Mouse (Mus musculus) left cerebral cortex, adult 8-10 months (tissue): ENCODE measurements around the gene Shisal1. TPM values are rescaled to one million over a fixed set of nuclear protein-coding genes. Genes with fewer than 3 reads are reported as not detected.
A peak's percentile ranks its signal among the peaks of the same experiment; 100 is the strongest.

Experiments used
- DNase-seq, 2 experiments: peaks; one replicate each; pipeline ENCODE4 v3.0.0; 2022; ENCODE audit warnings: low spot score in 2 of 2
- total RNA-seq, 4 experiments: library from RNA; stranded (reverse); gene quantifications; 2 replicates each; pipeline ENCODE4 v1.2.4; 2022

Shisal1 gene
- total RNA-seq: 10 to 100 TPM; 32.4 to 39.4 (median 37.7) TPM

DNA sequence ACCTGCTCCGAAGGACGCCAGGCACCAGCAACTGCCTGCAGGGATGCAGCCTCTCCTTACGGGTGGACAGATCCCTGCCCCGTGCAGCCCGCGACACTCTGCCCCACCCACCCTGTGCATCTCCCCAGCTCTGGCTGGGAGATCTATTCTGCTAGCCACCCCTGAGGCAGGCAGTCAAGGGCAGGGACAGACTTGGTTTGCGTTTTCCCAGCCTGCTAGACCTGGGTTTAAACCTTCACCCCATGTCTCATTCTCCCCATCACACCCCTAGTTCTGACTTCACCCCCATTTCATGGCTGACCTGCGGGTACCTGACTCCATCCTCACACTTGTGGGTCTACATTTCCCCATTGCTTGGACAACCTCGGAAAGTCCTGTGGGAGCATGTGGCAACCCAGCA lies at the start of gene Shisal1:
TSS of gene Shisal1 (minus strand) at position 101 of the 400 bp plus-strand sequence.
- no peak for DNase-seq

- no peak for DNase-seq
Measured at GRCm38 (mm10) chr15:84490486-84490885, 43.6 kb upstream of the Shisal1 start.

DNA sequence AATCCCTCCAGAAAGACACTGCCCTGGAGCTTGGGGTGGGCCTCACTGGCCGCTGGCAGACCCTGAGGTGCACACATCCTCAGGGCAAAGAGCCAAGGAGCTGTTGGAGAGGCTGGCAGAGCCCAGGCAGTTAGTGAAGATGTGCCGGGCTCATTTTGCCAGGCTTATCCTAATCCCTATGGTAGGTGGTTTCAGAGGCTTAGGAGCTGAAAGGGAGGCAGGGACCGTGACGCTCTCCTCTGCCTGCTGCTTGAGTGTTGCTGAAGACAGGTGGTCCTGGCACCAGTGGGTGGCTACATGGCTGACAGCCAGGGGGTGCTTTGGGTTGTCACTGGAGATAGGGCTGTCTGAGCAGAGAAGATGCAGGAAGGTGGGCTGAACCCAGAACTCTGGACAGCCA lies 37.4 kb upstream of the Shisal1 start:
- no peak for DNase-seq

GRCm38 (mm10) chr15:84483622-84484021 lies 36.7 kb upstream of the Shisal1 start:
- DNase-seq: no peak

- no peak for DNase-seq
Measured at GRCm38 (mm10) chr15:84481259-84481877, 34.5 kb upstream of the Shisal1 start.

GRCm38 (mm10) chr15:84469391-84469790 lies 22.5 kb upstream of the Shisal1 start:
- no peak for DNase-seq

DNA sequence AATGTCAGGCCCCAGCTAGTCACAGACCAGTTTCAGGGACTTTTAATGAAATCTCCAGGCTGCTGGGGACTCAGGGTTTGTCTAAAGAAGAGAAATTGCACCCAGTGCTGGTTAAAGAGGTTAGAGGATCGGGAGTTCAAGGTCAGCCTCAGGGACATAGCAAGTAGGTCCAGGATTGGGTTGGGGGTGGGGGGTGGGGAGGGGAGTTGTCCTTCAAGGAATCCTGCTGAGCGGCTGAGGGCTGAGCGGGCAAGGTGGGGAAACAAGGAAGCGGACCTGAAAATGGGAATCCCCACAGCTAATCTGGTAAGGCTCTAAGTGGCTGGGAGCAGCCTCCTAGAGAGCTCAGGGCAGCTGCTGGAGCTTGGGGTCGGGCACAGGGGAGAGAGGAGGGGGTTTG lies 20.9 kb upstream of the Shisal1 start:
- no peak for DNase-seq

- no peak for DNase-seq
Measured at GRCm38 (mm10) chr15:84466458-84467267, 19.8 kb upstream of the Shisal1 start.

DNA sequence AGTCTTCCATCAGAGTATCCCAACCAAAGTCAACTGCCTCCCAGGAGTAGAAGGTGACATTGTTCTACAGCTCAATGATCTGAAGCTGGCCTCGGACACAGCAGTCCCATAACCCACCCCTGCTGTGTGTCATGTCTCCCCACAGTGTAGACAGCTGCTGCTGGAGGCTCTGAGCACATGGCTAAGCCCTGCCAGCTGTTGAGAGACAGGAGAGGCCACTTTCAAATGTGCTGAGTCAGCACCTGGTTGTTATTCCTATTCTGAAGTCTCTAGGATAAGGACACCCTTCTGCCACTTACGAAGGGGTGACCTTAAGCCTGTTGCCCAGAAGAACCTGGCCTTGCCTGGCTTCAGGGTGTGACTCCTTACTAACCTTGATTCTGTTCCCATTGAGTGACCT lies 14.5 kb upstream of the Shisal1 start:
- no peak for DNase-seq

- no peak for DNase-seq
Measured at GRCm38 (mm10) chr15:84458983-84459382, 12.1 kb upstream of the Shisal1 start.

DNA sequence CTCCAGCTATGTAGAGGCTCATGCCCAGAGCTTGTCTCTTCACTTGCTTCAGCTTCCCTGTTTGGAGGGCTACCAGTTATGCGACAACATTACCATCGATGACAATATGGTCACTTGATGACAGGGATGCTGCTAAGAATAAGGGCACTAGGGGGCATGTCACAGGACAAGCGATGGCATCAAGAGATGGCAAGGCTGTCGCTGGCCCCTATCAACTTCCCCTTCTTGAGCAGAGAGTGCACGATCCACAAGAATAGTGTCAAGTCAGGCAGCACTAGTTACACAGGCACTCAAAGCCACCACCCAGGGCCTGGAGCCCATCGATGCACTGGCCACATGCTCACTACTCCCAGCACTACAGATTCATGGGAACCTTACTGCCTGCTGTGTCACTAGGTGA lies 8.4 kb upstream of the Shisal1 start:
- no peak for DNase-seq

GRCm38 (mm10) chr15:84453091-84453490 lies 6.2 kb upstream of the Shisal1 start:
- DNase-seq: no peak

- DNase-seq: peak; percentile 42 to 84
Measured at GRCm38 (mm10) chr15:84450441-84451183, 3.7 kb upstream of the Shisal1 start.

DNA sequence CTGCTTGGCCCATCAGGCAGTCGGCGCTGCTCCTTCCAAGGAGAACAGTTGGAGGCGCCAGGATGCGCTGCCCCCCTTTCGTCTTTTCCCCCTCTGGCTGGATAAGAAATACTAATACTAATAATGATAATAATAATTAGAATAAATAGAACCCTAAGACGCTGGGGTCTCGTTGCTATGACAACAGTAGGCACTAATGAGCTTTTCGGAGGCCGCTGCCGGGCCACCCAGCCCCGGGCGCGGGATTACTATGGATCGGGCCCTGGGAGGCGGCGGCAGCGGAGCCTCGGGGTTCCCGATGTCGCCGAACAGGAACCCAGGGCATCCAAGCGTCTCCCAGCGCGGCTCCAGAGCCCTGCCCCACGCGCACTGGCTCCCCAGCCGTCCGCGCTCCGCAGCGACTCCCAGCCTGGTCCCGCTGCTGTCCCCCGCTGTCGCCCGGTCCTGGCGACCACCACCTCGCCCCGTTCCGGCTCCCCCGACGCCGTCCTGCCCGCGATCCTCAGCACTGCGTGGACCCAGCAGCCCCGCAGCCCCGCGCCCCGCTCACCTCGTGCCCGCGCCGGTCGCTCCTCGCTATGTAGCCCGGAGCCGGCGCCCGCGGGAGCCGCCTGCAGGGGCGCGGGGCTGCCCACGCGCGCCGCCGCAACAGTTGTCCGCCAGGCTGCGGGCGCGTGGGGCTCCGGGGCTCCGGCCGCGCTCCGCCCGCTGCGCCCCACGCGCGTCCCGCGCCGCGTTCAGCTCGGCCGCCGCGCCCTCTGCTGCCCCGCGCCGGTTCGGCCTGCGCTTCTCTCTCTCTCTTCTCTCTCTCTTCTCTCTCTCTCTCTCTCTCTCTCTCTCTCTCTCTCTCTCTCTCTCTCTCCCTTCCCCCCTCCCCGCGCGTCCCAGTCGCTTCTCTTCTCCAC lies 833 bp downstream of the Shisal1 start:
- no peak for DNase-seq

- DNase-seq: no peak
Measured at GRCm38 (mm10) chr15:84444181-84444580, 2.7 kb downstream of the Shisal1 start.

DNA sequence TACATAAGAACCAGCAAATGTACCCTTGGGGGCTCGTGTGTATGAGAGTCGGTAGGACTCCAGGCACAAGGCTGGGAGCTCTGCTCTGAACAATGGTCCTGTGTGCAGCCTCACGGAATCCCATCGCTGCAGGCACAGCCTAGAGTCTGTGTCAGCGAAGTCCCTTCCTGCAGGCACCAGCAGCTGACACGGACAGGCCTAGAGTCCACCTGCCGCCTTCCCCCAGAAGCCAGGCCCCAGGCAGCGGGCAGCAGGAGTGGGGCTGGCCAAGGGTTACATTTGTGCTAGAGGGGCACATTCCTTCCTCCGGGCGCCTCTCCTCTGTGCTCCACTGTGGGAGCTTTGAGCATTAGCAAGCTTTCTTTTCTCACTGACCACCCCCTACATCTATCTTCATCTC lies 3.3 kb downstream of the Shisal1 start:
- no peak for DNase-seq

DNA sequence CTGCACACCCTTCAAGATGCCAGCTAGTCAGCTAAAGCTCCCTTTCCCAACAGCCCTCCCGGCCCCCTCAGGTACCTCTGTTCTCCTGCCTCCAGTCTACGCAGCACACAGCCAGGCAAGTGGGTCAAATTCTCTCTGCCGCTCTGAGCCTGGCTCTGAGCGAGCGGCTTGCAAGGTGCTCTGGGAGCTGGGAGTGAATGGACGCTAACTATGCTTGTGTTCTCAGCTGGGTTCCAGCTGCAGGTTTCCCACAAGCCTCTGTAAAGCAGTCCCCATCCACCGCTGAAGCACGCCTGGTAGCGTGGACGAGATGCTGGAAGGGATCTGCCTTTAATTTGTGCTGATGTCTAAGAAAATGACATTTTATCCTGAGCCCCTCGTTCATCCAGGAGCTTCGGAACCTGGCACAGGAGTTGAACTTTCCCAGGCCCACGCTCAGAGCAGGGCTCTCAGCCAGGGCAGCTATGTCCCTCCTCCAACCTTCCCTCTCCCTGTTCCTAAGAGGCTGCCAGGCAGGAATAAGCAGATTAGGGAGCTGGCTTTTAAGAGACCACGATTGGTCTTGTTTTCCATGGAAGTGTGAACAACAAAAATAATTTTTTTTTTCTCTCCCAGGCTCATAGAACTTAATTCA lies 5.1 kb downstream of the Shisal1 start:
- no peak for DNase-seq

DNA sequence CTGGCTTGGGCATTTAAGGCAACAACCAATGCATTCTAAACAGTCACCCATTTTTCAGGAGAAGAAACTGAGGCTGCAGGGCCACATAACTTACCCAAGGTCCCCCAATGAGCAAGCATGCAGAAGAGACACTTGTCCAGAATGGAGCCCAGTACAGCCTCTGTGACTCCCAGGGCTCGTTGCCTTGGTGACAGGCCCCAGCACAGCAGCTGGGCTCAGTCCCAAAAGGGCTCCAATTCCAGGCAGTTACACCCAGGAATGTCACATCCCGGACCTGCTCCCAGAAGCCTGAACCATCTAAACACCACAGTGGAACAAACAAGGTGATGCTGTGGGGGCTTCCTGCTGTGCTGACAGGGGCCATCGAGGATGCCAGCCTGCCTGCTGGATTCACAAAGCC lies 6.1 kb downstream of the Shisal1 start:
- DNase-seq: no peak

GRCm38 (mm10) chr15:84433586-84434185 lies 13.2 kb downstream of the Shisal1 start:
- no peak for DNase-seq

GRCm38 (mm10) chr15:84430482-84430881 lies 16.4 kb downstream of the Shisal1 start:
- no peak for DNase-seq
